Mouse (Mus musculus): ENCODE data around the gene Kcnq4.

- TF ChIP-seq CTCF (IDR thresholded peaks at IDR 0.05; ENCODE audit: low read depth, low read length) (no peak), GATA1 (IDR thresholded peaks at IDR 0.05; ENCODE audit: borderline replicate concordance, low read length) (no peak), POLR2AphosphoS5 (IDR thresholded peaks at IDR 0.05; ENCODE audit: insufficient replicate concordance, low read depth, low read length) (no peak), TAL1 (conservative IDR thresholded peaks at IDR 0.05; ENCODE audit: low read depth, low read length) (no peak)
Observed at GRCm38 (mm10) chr4:120717591-120717990, 30.8 kb downstream of the Kcnq4 start.
